Mouse (Mus musculus) kidney, postnatal 10 days (tissue): ENCODE measurements around the gene Siva1.

Experiments
- DNase-seq: peaks from one replicate; pipeline ENCODE4 v3.0.0; 2021; ENCODE audit warnings: mixed read lengths

Gene Siva1

DNA sequence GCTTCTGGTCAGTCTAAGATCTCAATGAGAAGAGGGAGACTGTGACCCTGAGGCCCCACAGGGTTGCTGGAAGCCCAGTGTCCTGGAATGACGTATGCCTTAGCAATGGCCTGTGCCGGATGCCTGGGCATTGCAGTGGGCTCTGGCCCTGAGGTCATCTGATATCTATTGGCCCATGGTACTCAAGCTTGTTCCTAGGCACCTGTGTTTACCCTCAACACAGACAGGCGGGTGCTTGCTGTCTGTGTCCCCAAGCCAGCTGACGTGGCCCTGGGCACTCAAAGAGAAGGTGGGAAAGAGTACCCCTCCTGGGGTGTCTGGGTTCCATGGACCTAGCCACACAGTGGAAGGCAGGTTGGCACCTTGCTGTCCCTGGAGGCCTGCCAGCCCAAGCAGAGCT, 18.8 kb upstream of the Siva1 start:
- DNase-seq = no peak

- no peak for DNase-seq
Observed at GRCm38 (mm10) chr12:112626455-112626854, 18.0 kb upstream of the Siva1 start.

DNA sequence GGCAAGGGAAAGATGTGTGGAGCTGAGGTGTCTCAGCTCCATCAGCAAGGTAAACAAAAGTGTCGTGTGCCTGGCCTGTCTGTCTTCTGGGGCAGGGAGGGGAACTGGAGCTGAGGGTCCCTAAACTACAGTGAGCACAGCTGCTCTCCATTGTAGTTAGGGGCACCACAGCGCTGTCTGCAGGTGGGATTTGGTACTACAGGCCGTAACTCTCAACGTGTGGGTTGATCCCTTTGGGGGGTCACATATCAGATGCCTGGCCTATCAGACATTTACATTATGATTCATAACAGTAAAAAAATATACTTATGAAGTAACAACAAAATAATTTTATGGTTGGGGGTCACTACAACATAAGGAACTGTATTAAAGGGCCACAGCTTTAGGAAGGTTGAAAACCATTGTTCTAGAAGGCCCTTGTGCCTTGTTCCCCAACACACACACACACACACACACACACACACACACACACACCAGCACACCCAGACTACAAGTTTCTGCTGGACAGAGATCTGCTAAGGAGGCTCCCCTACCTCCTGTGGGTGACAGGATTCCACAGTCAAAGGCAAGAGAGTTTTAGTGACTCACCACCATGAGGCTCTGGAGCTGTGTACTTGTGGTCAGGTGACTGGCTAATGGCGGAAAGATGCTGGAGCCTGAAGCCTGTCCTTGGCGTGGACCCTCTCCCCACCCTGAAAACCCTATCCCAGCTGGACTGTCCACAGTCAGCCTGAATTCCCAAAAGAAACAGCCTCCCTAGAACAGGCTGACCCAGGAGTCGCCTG, 17.2 kb upstream of the Siva1 start:
- no peak for DNase-seq

DNA sequence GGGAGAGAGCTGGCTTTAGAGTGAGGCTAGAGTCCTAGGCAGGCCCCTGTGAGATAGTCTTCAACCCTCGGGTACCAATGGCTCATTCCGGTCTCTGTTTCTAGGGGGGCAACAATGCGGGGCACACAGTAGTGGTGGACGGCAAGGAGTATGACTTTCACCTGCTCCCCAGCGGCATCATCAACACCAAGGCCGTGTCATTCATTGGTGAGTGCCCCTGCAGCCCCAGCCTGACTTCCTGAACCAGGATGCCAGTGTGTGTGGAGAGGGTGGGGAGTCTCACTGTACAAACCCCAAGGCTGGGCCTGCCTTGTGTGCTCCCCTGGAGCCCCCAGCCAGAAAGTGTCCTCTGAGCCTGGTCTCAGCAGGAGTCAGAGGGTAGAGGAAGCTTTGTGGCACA, 16.3 kb upstream of the Siva1 start:
- no peak for DNase-seq

DNA sequence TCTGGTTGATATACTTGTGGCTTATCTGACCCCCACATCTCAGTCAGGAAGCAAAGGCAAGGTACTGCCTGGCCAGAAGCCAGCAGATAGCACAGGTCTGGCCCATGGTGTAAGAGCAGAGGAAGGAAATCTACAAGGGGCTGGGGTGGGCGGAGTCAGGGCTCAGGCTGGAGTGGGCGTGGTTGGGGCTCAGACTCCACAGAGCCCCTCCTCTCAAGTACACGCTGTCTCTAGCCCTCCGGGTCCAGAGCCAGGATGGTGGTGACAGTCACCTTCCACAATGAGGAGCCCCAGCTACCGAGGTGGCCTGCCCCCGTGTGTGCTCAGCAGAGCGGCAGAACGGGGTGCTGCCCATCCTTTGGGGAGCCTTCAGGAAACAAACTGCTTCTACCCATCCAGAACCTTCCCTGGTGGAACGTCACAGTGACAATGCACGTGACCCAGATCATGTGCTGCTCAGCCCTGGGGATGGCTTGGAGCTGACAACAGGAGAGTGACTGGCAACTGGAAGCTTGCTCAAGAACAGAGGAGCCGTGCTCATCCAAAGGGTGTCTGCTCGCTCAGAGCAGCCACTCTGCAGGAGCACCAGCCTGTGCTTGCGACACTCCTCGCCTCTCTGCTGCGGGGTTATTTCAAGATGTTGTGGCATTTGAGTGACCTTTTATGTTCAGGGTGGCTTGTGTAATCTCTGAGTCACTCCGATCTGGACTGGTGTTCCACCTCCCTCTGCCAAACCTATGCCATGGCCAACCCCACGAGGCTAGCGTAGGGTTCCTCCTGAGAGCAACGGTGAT, 15.4 kb upstream of the Siva1 start:
- DNase-seq = peak; percentile 79

- no peak for DNase-seq
Observed at GRCm38 (mm10) chr12:112630029-112630428, 14.4 kb upstream of the Siva1 start.

DNA sequence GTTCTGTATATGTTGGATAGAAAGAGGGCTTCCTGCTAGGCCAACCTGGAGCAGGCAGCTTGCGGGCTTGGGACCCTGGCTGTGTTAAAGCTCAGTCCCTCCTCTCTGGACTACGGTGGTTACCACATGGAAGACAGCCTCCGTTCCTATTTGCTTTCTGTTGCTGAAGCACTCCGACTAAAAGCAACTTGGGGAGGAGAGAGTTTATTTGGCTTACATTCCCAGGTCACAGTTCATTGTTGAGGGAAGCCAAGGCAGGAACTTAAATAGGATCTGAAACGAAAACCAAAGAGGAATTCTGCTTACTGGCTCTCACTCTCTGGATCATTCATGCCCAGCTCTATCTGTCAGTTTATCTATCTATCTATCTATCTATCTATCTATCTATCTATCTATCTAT, 13.7 kb upstream of the Siva1 start:
- DNase-seq = no peak

GRCm38 (mm10) chr12:112631472-112631871, 13.0 kb upstream of the Siva1 start:
- DNase-seq = no peak

DNA sequence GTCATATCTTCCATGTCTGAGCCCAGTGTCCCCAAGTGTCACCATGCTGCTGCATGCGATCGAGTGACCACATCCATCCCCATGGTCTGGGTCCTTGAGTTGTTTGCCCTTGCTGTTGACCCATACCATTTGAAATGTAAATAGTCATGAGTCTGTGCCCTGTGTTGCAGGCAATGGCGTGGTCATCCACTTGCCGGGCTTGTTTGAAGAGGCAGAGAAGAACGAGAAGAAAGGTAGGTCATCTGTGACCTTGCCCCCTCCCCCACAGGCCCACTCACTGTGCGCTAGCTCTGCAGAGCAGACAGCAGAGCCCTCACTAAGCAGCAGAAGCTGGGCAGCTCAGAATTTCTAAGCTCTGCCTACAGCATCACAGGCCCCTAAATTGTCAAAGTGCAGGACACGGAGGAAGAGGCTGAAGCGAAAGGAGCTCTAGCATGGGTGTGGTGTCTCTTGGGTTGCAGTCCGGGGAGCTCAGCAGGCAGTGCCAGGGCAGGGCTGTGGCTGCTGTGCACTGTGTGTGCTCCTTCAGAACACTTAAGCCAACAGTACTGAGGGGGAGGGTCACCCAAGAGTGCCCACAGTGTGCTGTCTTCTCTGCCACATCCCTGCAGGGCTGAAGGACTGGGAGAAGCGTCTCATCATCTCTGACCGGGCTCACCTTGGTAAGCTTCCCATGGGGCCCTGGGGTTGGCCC, 12.2 kb upstream of the Siva1 start:
- no peak for DNase-seq

DNA sequence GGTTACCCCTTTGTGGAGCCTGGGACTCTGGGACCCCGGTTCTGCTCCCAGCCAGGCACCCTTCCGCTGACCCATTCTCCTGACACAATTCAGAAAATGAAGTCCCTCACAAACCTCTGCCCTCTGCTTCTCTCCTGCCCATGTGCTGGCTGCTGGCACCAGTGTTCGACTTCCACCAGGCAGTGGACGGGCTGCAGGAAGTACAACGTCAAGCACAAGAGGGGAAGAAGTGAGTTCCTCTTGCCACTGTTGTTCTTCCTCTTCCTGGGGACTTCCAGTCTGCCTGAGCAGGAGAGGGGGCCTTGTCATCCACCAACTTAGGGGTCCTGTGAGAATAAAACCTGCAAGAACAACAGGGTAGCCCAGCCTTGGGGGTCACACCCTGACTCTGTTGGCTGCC, 11.6 kb upstream of the Siva1 start:
- no peak for DNase-seq

GRCm38 (mm10) chr12:112633686-112634085, 10.8 kb upstream of the Siva1 start:
- no peak for DNase-seq

GRCm38 (mm10) chr12:112639526-112639925, 5.0 kb upstream of the Siva1 start:
- DNase-seq = no peak

- DNase-seq = no peak
Observed at GRCm38 (mm10) chr12:112643126-112643525, 1.4 kb upstream of the Siva1 start.

GRCm38 (mm10) chr12:112644855-112645506, 502 bp downstream of the Siva1 start:
- DNase-seq = peak; percentile 67

DNA sequence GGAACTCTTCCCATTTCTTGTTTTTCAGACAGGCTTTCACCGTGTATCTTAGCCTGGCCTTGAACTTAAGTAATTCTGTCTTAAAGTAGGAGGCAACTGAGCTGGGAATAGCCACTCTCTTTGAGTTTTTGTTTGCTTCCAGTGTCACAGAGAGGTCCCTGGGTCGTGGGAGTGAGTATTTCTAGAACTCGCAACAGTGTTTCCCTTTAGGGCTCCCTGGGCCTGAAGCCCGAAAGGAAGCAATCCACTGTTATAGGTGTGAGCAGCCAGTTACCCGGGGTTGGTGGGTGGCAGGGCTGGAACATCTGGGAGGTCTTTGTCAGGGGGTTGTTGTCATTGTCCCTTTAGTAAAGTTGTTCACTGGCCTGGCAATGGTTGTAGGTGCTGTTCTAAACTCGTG, 1.7 kb downstream of the Siva1 start:
- DNase-seq = no peak

DNA sequence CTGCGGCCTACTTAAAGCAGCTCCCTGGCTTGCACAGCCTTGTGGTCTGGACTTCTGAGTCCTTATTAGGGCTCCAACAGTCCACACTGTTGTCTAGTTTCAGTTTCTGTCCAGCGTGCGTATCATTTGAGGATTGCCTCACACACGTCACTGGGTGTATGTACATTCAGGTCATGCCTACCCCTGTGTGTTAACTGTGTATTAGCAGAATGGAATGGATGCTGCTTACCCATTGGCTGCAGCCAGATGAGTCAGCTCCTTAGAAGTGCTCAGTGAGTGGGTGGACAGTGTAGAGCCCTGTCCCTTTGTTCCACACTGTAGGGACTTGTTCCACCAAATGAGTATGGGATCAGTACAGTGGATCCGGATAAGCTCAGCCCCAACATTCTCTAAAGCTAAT, 3.6 kb downstream of the Siva1 start:
- no peak for DNase-seq

GRCm38 (mm10) chr12:112651778-112652439, 7.4 kb downstream of the Siva1 start:
- DNase-seq = no peak

DNA sequence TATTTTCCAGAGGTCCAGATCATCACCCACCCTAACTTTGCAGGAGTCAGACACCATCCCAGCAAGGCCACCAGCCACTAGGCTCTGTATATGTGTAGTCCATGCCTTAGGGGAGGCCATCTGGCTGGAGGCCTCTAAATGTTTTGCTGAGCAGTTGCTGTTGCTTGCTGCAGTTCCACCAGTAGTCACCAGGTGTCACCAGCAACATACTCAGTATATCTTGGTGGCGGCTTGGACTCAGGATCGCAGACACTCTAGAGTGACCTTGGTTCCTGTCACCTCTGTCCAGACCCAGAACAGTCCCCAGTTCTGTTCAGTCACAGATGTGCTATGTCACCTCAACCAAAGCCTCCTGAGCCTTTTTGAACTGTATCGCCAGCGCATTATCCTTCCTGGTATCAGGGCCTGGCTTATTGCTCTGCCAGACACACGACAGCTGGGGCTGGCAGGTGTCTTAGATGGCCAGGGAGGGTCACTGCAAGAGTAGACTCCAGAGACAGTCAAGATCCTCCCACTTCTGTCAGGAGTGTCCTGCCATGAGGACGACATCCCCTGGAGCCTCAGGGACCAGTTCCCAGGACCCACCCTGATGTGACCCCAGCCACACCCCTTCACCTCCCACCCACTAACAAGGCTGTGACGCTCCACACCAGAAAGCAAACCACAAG, 8.8 kb downstream of the Siva1 start:
- peak; percentile 94 for DNase-seq

GRCm38 (mm10) chr12:112654076-112654475, 9.6 kb downstream of the Siva1 start:
- no peak for DNase-seq

- peak; percentile 68 for DNase-seq
Observed at GRCm38 (mm10) chr12:112658619-112659018, 14.1 kb downstream of the Siva1 start.

- peak; percentile 87 for DNase-seq
Observed at GRCm38 (mm10) chr12:112659109-112659508, 14.6 kb downstream of the Siva1 start.
